Mouse (Mus musculus): ENCODE results near the gene Prpf6.

DNA sequence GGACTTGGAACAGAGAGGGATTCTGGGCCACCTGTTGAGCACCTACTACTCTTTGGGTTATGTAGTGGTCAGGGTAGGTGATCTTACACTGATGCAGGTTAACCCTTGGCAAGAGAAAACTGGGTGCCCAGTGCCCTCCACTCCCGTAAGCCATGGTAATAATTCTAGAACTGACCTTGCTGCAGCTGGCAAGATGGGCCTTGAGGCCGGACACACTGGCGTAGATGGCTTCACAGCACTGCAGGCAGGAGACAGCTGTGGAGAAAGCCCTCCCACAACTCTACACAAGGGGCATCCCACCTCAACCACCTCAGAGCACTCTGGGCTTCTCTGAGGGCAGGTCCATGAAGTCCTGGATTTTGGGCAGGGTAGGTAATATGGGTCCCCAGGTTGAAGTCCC, 5.5 kb upstream of the Prpf6 start:
- TF ChIP-seq CTCF (conservative IDR thresholded peaks at IDR 0.05; ENCODE audit: low read length) (no peak), POU5F1 (IDR thresholded peaks at IDR 0.05; ENCODE audit: borderline replicate concordance, low read length) (no peak)
